Mouse (Mus musculus): Measurements from ENCODE around the gene Pdia4. TPM values are rescaled to one million over a fixed set of nuclear protein-coding genes. Genes with fewer than 3 reads are reported as not detected.

Pdia4 gene
- total RNA-seq, 2 experiments from 2014 or later, result 54.7 to 58.1 TPM

DNA sequence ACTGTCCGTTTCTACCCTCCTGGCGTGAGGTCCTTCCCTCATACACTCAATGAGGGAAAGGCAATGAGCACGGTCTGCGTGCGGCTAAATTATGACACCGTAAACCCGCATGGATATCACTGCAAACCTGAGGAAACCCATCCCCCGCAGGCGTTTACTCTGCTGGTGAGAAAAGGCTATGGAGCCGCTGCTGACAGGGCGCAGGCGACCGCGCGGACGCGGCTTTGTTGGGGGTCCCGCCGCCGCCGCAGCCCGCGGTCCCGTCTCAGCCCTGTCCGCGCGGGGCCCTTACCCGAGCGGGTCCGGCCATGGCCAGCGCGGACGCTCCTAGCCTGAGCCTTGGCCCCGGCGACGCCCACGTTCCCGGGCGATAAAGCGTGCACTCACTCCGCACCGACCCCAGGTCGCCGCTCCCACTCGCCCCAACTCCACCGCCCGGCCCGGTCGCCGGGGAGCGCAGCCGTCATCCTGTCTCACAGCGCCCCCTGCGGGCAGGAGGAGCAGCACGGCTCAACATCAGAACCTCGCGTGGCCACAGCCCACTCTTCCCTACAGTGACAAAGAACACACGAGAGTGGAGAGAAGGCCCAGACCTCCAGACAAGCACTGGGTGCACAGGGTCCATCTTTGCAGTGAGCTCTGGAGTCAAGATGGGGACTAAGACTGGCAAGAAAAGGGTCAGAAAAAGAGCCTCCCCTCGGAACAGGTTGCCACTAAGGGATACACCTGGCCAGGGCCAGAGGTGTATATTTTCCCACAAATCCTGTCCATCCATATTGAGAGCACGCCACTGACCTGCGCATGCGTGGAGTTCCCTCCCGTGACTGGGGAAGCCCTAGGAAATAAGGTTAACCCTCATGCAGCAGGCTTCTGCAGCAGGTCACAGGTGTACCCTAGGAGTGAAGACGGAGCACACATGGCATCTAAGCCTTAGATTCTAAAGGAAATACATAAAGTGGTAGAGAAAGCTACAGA is 17.2 kb upstream of the Pdia4 start, which contains the start of gene Zfp786:
Gene Zfp786 (minus strand): TSS at position 764 of the 975 bp plus-strand sequence.
- peak within 1 kb of the TSS; percentile 74 for H3K27ac ChIP-seq
- TF ChIP-seq CTCF (IDR thresholded peaks at IDR 0.05), result peak; percentile 98
- intact Hi-C loops (cut with DNase I), result no loop called here
- peak; percentile 91 to 95 for DNase-seq (ENCODE audit: extremely low spot score in 1 of 2, low spot score in 2 of 2)
- H3K4me3 ChIP-seq, result peak within 1 kb of the TSS; percentile 88

DNA sequence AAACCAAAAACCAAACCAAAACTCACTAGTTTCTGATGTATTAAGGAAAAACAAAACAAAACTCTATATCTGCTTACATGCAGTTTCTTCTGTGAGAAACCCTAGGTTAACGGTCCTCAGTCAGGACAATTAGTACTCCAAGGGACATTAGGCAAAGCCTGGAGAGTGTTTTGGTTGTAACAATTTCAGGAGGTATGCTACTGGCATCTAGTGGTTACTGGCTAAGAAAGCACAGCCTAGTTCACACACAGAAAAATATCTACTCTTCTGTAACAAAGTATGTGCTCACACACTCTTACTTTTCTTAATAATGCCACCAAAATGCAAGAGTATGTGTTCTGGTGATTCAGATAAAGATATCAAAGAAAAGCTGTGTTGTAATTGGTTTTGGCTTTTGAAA is 15.7 kb upstream of the Pdia4 start:
- H3K27ac ChIP-seq, result no peak overlapping the region
- peak; percentile 54 for TF ChIP-seq CTCF (IDR thresholded peaks at IDR 0.05)
- intact Hi-C loops (cut with DNase I), result loop anchor here (1.0 kb wide), 1 partner anchor 30 kb away; no protein-coding TSS in a partner anchor
- no peak for DNase-seq (ENCODE audit: extremely low spot score in 1 of 2, low spot score in 2 of 2)
- no peak overlapping the region for H3K4me3 ChIP-seq

DNA sequence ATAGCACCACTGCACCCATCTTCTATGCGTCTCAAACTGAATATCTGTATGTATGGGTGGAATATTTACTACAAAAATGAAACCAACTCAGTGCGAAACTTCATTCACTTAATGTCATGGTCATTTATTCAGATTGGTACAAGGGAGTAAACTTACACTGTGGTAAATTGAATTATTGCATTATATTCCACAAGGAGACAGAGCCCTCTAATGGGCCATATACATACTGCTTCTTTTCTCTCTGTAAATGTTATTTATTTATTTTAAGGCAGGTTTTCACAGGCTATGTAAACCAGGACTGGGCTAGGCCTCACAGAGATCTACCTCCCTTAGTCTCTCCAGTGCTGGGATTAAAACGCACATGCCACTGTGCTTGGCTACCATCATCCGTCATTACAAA is 14.2 kb upstream of the Pdia4 start:
- intact Hi-C loops (cut with DNase I), result no loop called here
- no peak for DNase-seq (ENCODE audit: extremely low spot score in 1 of 2, low spot score in 2 of 2)
- Histone ChIP-seq H3K27ac (no peak overlapping the region), H3K4me3 (no peak overlapping the region)
- TF ChIP-seq CTCF (IDR thresholded peaks at IDR 0.05), result no peak; the same call in 1 of the 2 replicates

DNA sequence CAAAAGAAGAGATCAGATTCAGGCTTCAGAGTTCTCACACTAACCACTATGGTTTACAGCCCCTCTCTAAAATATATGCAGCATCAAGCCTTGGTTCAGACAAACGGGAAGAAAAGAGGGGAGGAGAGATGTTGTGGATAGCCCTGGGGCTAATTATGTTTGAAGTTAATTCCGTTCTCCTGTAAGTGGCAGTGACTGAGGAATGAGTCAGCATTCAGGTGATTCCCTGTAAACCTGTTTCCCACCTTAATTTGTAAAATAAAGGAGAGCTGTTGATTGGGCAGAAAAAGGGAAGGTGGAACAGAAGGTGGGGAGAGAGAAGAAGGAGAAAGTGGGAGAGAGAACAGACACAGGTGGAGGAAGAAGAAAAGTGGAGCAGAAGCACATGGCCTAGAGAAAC is 11.0 kb upstream of the Pdia4 start:
- H3K27ac ChIP-seq, result no peak overlapping the region
- no peak for DNase-seq (ENCODE audit: extremely low spot score in 1 of 2, low spot score in 2 of 2)

DNA sequence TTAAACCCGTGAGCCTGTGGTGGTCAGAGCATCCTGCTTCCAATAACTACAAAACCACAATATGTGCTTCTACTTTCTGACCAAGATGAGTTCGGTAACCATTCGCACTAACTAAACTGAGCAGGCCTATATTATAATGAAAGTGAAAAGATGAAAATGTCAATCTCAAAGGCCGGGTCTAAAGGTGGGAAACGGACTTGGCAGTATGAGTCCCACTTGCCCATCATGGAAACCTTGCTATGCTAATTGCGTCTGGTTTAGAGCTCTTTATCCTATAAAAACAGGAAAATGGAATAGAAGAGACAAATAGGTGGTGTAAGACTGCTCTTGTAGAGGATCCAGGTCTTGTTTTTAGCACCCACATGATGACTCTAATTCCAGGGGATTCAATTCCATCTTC is 8.5 kb upstream of the Pdia4 start:
- no peak overlapping the region for H3K27ac ChIP-seq
- TF ChIP-seq CTCF (IDR thresholded peaks at IDR 0.05), result no peak
- no peak for DNase-seq (ENCODE audit: extremely low spot score in 1 of 2, low spot score in 2 of 2)
- intact Hi-C loops (cut with DNase I), result no loop called here
- H3K4me3 ChIP-seq, result no peak overlapping the region

More for the DNA sequence above, 11.0 kb upstream of the Pdia4 start:
- no peak overlapping the region for H3K4me3 ChIP-seq
- no peak for TF ChIP-seq CTCF (IDR thresholded peaks at IDR 0.05)
- intact Hi-C loops (cut with DNase I), result no loop called here

DNA sequence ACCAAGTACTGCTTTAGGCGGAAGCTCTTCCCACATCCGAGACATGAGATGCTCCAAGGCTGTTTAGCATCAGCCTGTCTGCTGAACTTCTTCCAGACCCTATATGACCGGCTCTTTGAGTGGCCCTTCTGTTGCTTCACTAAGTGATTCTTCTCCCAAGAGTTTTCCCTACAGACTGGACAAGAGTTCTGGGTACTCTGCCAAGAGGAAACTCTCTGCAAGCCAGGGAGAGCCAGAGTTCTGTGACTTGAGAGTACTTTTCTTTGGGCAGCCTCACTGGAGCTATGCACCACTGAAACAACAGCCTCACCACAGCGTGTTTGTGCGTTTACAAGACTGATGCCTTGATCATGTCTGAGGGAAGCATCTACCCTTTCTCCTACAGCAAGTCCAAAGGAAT is 8.0 kb upstream of the Pdia4 start:
- DNase-seq (ENCODE audit: extremely low spot score in 1 of 2, low spot score in 2 of 2), result no peak
- no peak overlapping the region for H3K4me3 ChIP-seq
- intact Hi-C loops (cut with DNase I), result no loop called here
- no peak for TF ChIP-seq CTCF (IDR thresholded peaks at IDR 0.05)
- H3K27ac ChIP-seq, result no peak overlapping the region

DNA sequence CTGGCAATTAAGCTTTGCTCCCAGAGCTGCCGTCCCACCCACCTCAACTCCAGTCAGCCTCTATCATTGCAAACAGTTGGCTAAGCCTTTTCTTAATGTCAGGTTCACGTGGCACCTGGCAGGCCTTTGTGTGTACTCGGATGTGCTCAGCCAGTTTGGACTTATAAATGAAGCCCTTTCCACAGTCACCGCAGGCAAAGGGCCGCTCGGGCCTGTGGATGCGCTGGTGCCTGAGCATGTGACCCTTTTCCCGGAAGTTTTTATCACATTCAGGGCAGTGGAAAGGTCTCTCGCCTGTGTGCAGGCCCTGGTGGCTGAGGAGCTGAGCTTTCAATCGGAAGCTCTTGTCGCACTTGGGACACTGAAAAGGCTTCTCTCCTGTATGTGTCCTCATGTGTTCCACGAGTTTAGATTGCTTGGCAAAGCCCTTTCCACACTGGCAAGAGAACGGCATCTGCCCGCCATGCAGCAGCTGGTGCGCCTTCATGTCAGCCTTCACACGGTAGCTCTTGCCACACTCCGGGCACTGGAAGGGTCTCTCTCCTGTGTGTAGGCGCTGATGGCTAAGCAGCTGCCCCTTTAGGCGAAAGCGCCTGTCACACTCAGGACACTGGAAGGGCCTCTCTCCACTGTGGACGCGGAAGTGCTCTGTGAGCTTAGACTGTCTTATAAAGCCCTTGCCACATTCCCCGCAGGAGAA is 6.5 kb upstream of the Pdia4 start:
- H3K27ac ChIP-seq, result no peak overlapping the region
- H3K4me3 ChIP-seq, result no peak overlapping the region
- DNase-seq (ENCODE audit: extremely low spot score in 1 of 2, low spot score in 2 of 2), result no peak
- TF ChIP-seq CTCF (IDR thresholded peaks at IDR 0.05), result no peak
- intact Hi-C loops (cut with DNase I), result no loop called here

DNA sequence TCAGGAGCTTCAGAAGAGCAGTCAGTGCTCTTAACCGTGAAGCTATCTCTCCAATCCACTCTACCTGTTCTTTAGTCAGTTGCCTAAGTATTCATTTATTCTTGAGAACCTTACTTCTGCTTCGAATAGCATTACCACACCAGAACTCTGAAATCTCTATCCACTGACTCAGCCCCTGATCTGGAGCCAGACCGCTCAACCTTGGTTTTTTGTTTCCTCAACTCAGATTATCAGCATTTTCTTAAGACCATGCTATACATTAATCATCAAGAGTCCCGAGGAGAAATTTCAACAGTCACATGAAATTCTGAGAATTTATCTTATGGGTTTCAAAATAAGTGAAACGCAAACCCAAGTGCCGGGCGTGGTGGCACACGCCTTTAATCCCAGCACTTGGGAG is 5.5 kb upstream of the Pdia4 start:
- Histone ChIP-seq H3K27ac (no peak overlapping the region), H3K4me3 (no peak overlapping the region)
- DNase-seq (ENCODE audit: extremely low spot score in 1 of 2, low spot score in 2 of 2), result no peak
- intact Hi-C loops (cut with DNase I), result no loop called here
- TF ChIP-seq CTCF (IDR thresholded peaks at IDR 0.05), result no peak

DNA sequence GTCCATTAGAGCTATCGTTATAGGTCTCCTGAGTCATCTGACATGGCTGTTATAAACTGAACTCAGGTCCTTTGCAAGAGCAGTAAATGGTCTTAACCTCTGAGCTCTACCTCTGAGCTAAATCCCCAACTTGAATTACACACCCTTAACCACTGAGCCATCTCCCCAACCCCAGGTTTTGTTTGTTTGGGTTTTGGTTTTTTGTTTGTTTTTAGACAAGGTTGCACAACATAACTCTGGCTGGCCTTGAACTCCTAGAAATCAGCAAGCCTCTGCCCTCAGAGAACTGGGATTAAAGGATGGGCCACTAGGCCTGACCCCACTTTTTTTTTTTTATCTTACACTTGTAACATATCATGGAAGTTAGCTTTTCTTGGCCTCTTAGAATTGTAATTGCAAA is 2.9 kb upstream of the Pdia4 start:
- intact Hi-C loops (cut with DNase I), result no loop called here
- no peak for TF ChIP-seq CTCF (IDR thresholded peaks at IDR 0.05)
- H3K27ac ChIP-seq, result no peak overlapping the region
- DNase-seq (ENCODE audit: extremely low spot score in 1 of 2, low spot score in 2 of 2), result no peak
- no peak overlapping the region for H3K4me3 ChIP-seq

DNA sequence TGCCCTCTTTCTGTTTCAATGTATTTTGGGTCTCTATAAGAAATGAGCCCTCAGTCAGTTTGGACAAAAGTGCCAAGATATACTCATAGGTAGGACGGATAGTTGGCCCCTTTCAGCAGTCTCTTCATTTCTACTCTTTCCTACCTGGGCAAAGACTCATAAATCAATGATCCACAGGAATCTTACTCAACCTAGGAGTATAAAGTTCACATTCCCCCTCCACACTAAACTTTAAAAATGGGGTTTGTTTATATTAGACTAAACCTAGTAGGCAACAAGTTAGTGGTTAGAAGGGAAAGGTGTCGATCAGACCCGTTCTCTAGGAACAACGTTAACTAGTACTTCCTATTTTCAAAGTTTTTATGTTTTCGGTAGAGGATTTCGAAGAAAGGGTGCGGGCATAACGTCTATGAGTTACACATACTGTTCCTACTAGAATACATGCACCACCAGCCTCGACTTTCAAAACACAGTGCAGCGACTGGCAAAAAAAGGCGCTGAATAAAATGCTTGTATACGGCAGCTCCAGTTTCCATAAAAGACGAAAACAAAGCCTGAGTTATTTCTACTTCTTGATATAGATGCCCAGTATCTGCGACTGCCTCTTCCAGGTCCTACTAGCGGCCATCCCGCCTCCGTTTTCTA is 837 bp downstream of the Pdia4 start:
- no peak for DNase-seq (ENCODE audit: extremely low spot score in 1 of 2, low spot score in 2 of 2)
- peak overlapping the region; percentile 63 for H3K4me3 ChIP-seq
- intact Hi-C loops (cut with DNase I), result loop anchor here (2.0 kb wide), 1 partner anchor 22 kb away; the partner anchor contains the start of gene Zfp398
- H3K27ac ChIP-seq, result peak overlapping the region; percentile 88
- TF ChIP-seq CTCF (IDR thresholded peaks at IDR 0.05), result no peak

DNA sequence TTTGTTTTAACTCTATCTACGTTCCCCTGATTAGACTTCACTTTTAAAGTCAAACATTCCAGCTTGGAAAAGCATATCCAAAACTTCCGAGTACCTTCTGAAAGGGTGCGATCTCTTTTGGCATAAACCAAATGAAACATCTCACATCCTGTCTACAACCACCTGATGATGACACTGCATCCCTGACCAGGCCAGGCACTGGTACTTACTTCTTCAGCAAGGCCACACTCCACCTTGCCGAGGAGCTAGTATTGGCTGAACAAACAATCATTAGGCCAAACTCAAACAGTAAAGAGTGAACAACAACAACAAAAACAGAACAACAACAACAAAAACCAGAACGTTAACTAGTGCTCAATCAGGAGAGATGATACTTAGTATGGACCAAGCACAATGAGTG is 1.9 kb downstream of the Pdia4 start:
- no peak for TF ChIP-seq CTCF (IDR thresholded peaks at IDR 0.05)
- no peak overlapping the region; the same call in 1 of the 2 replicates for H3K4me3 ChIP-seq
- intact Hi-C loops (cut with DNase I), result no loop called here
- DNase-seq (ENCODE audit: extremely low spot score in 1 of 2, low spot score in 2 of 2), result no peak
- H3K27ac ChIP-seq, result no peak overlapping the region

DNA sequence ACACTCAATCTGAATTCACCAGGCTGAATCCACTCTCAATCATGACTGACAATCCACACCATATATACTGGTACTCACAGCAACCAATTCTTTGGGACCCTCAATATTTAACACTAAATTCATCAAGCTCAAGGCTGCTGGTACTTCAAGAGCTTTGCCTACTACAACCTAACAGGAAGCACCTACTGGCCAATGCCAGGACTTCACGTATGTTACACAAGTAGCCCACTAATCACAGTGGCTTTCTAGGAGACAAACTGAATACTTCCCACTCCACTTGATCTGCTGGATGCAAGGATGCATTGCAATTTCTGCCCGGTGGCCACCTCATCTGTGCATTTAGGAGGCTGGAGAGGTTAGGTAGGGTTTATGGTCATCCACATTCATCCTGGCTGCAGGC is 3.0 kb downstream of the Pdia4 start:
- TF ChIP-seq CTCF (IDR thresholded peaks at IDR 0.05), result peak; percentile 4; the same call in 1 of the 2 replicates
- intact Hi-C loops (cut with DNase I), result no loop called here
- H3K27ac ChIP-seq, result no peak overlapping the region
- DNase-seq (ENCODE audit: extremely low spot score in 1 of 2, low spot score in 2 of 2), result no peak
- H3K4me3 ChIP-seq, result no peak overlapping the region

All from left cerebral cortex, adult 2 months (tissue).